Mouse (Mus musculus) limb, embryonic 14.5 days (tissue): ENCODE results near the gene Prpf38b. TPM values are rescaled to one million over a fixed set of nuclear protein-coding genes. Genes with fewer than 3 reads are reported as not detected.

Experiments used
- ATAC-seq: fragments of 200-750 bp; cut with Nextera tagmentation; 2 replicates; pipeline ENCODE4 v1.8.0; 2017; ENCODE audit warnings: low read depth, moderate number of reproducible peaks, moderate TSS enrichment; ENCODE audit not compliant: low FRiP score
- DNase-seq: peaks from one replicate; pipeline ENCODE4 v3.0.0-alpha.2; 2015; ENCODE audit warnings: low spot score
- H3K27ac ChIP-seq: fragments of 300-500 bp; sonication (generic); replicated peaks from 2 replicates; pipeline ENCODE4 v1.5.1; 2014; ENCODE audit warnings: low read depth, mild to moderate bottlenecking, low read length, moderate library complexity, mixed read lengths
- H3K27me3 ChIP-seq: fragments of 300-500 bp; sonication (generic); 2 replicates; pipeline ENCODE4 v1.6.1; 2014; ENCODE audit warnings: low read length, mixed read lengths; ENCODE audit not compliant: control insufficient read depth, insufficient read depth
- H3K36me3 ChIP-seq: fragments of 300-500 bp; sonication (generic); 2 replicates; pipeline ENCODE4 v1.6.1; 2014; ENCODE audit warnings: mild to moderate bottlenecking, low read length, moderate library complexity, mixed read lengths; ENCODE audit not compliant: control insufficient read depth, insufficient read depth
- H3K4me1 ChIP-seq: fragments of 300-500 bp; sonication (generic); 2 replicates; pipeline ENCODE4 v1.6.1; 2014; ENCODE audit warnings: antibody characterized with exemption, low read length, mixed read lengths; ENCODE audit not compliant: control insufficient read depth, insufficient read depth
- H3K4me2 ChIP-seq: fragments of 300-500 bp; sonication (generic); replicated peaks from 2 replicates; pipeline ENCODE4 v1.6.1; 2014; ENCODE audit warnings: low read depth, mild to moderate bottlenecking, low read length, moderate library complexity; ENCODE audit not compliant: severe bottlenecking
- H3K4me3 ChIP-seq: fragments of 300-500 bp; sonication (generic); replicated peaks from 2 replicates; pipeline ENCODE4 v1.5.1; 2014; ENCODE audit warnings: low read length
- H3K9ac ChIP-seq: fragments of 300-500 bp; sonication (generic); 2 replicates; pipeline ENCODE4 v1.6.1; 2014; ENCODE audit warnings: mild to moderate bottlenecking, low read depth, low read length, moderate library complexity; ENCODE audit not compliant: severe bottlenecking
- H3K9me3 ChIP-seq: fragments of 300-500 bp; sonication (generic); 2 replicates; pipeline ENCODE4 v1.6.1; 2016; ENCODE audit warnings: low read length; ENCODE audit not compliant: control insufficient read depth
- POLR2A ChIP-seq: fragments of 200-500 bp; IDR thresholded peaks from 2 replicates; pipeline ENCODE4 v1.8.0; 2012; ENCODE audit warnings: inconsistent platforms, mild to moderate bottlenecking, moderate library complexity, borderline replicate concordance; ENCODE audit not compliant: insufficient read depth, insufficient read length; ENCODE audit errors: extremely low read depth
- WGBS: fragments of 180-500 bp; shearing (Covaris S2); extraction: QIAGEN DNeasy Blood & Tissue Kit; methylation state at CpG from one replicate; pipeline ENCODE4 v1.1.7; 2014; 5-methylcytosine and 5-hydroxymethylcytosine counted together
- polyA plus RNA-seq, 2 experiments: library from polyadenylated mRNA; depleted of rRNA in 1 of 2; stranded (reverse) in 1 of 2; unstranded in 1 of 2; fragments of >200 nt; fragmentation: Nextera tagmentation in 1 of 2; extraction: Ambion mirVana in 1 of 2; gene quantifications; 2 replicates each; pipeline versions ENCODE4 v1.2.1 to v1.2.3; 2012 to 2014

The Prpf38b gene
- polyA plus RNA-seq, 2 experiments: 58.9 to 110 TPM

DNA sequence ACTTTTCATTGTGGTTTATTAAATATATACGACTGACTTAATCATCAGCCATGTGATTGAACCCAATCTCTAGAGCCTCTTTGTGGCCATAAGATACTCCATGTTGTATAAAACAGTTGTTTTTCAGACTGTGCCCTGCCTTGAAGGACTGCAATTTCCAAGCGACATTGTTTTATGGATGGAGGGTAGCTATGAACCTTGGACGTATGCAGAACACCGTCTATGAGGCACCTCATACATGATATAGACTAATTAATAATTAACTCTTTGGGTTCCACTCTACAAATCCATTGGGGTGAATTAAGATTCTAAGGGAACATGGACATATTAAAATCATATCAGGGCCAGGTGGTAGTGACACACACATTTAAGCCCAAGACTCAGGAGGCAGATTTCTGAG, 14.2 kb upstream of the Prpf38b start:
- TF ChIP-seq POLR2A: no peak
- Histone ChIP-seq H3K4me3 (no peak overlapping the region), H3K4me1 (no peaks in the 10 kb centered on the region), H3K27ac (no peak overlapping the region), H3K36me3 (no peaks in the 10 kb centered on the region), H3K9me3 (no peaks in the 10 kb centered on the region), H3K4me2 (no peak overlapping the region), H3K27me3 (no peaks in the 10 kb centered on the region), H3K9ac (no peak overlapping the region)
- ATAC-seq: no peak
- 72% methylated on average over 4 of the region's 4 CpGs for WGBS
- no peak for DNase-seq

DNA sequence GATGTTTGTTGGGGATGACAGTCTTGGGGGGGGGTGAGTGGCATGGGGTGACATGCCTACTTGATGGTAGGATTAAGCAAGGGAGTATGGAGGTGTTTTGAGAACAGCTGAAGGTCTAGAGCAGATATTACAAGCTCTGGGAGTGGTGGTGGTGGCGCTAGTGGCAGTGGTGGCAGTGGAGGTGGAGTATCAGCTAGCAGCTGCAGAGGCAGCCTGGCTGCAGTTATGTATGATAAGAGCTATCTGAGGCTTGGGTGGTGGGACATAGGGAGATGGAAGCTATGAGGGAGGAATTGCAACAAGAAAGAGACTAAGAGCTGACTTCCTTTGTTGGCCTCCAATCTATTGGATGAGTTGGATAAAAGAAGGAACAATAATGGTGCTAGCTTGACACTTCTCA, 10.3 kb upstream of the Prpf38b start:
- H3K4me2 ChIP-seq: no peak overlapping the region
- no peak overlapping the region for H3K9ac ChIP-seq
- no peaks in the 10 kb centered on the region for H3K4me1 ChIP-seq
- WGBS: 77% methylated on average over 1 of the region's 1 CpGs
- DNase-seq (no peak), ATAC-seq (no peak)
- no peaks in the 10 kb centered on the region for H3K27me3 ChIP-seq
- no peak for TF ChIP-seq POLR2A
- H3K36me3 ChIP-seq: no peaks in the 10 kb centered on the region
- no peak overlapping the region for H3K4me3 ChIP-seq
- H3K27ac ChIP-seq: no peak overlapping the region
- no peaks in the 10 kb centered on the region for H3K9me3 ChIP-seq

DNA sequence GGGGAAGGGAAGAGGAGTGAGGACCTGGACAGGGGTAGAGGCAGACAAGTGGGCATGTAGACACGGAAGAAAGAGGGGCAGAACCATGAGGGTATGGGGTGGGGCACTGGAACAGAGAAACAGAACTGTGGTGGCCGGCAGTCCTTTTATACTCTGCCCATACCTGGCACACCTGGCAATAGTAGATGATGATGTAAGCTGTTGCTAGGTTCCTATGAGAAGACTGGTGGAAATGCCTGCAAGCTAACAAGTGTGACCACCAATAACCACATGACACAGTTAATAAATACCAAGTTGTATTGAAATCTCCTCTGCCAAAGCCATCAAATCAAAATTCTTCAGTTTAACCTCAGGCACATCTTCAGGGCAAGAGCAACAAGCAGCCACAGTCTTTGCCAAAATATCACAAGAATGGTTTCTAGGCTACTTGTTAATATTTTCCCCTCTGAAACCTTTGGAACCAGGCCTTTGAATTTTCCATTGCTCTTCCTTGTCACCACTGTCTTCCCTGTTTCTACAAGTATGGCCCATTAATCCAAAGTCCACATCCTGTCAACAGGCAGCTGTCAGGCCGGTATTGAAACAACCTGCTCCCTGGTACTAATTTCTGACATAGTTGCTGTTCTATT, 9.0 kb upstream of the Prpf38b start:
- TF ChIP-seq POLR2A: no peak
- H3K27me3 ChIP-seq: no peaks in the 10 kb centered on the region
- no peak overlapping the region for H3K9ac ChIP-seq
- no peak overlapping the region for H3K4me3 ChIP-seq
- DNase-seq: no peak
- no peaks in the 10 kb centered on the region for H3K9me3 ChIP-seq
- 83% methylated on average over 3 of the region's 3 CpGs for WGBS
- no peaks in the 10 kb centered on the region for H3K36me3 ChIP-seq
- no peak overlapping the region for H3K4me2 ChIP-seq
- no peak overlapping the region for H3K27ac ChIP-seq
- ATAC-seq: no peak
- no peaks in the 10 kb centered on the region for H3K4me1 ChIP-seq

DNA sequence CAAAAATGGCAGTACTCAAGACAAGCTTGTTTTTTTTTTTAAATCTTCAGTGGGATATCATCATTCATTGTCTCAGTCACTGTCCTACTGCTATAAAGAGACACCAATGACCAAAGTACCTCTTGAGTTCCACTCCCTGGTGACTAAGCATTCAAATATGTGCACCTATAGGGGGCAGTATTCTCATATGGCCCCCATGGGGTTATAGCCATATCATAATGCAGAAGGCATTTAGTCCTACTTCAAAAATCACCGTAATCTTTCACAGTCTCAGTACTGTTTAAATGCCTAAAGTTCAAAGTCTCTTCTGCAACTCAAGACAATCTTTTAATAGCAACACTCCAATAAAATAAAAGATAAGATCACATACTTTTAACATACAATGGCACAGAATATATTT, 7.3 kb upstream of the Prpf38b start:
- Histone ChIP-seq H3K36me3 (no peaks in the 10 kb centered on the region), H3K9ac (no peak overlapping the region), H3K9me3 (no peaks in the 10 kb centered on the region), H3K4me2 (no peak overlapping the region), H3K27me3 (no peaks in the 10 kb centered on the region), H3K4me3 (no peak overlapping the region), H3K27ac (no peak overlapping the region), H3K4me1 (no peaks in the 10 kb centered on the region)
- DNase-seq (no peak), ATAC-seq (no peak)
- WGBS: 98% methylated on average over 1 of the region's 1 CpGs
- no peak for TF ChIP-seq POLR2A

DNA sequence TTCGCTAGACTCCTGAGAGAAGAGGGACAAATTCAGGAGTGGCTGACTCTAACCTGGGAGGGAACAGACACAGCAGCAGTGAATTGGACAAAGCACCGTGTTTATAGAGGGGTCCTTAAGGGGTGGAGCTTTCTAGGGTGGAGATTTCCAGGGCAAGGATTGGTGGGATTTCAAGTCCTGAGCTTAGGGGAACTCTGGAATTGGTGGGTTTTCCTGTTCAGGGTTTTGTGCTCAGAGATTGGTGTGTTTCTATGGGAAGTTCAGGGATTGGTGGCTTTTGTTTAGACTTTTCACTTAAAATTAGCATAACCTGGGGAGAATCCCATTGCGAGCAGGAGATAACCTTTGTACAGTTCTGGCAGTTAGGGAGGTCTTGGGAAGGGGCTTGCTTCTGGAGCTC, 6.5 kb upstream of the Prpf38b start:
- Histone ChIP-seq H3K27ac (no peak overlapping the region), H3K36me3 (no peaks in the 10 kb centered on the region), H3K9me3 (no peaks in the 10 kb centered on the region), H3K4me1 (no peaks in the 10 kb centered on the region), H3K27me3 (no peaks in the 10 kb centered on the region), H3K4me2 (no peak overlapping the region), H3K4me3 (no peak overlapping the region), H3K9ac (no peak overlapping the region)
- no peak for TF ChIP-seq POLR2A
- no peak for ATAC-seq
- DNase-seq: no peak
- WGBS: 70% methylated on average over 3 of the region's 3 CpGs

DNA sequence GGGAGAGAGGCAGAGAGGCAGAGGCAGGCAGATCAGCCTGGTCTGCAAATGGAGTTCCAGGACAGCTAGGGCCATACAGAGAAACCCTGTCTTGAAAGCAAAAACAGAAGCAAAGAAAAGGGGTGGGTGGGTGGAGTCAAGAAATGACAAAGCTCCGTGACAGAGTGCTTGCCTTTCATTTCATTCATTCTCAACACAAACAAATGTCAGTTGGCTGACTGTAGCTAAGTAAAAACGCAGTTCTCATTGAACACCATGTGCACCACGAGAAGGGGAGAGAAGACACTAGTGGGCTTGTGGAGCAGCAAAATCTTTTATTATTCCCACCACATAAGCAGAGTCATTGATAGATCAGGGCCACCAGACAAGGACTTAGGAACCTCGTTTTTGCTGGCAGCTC, 5.3 kb upstream of the Prpf38b start:
- 60% methylated on average over 4 of the region's 4 CpGs for WGBS
- ATAC-seq (no peak), DNase-seq (no peak)
- no peak overlapping the region for H3K27ac ChIP-seq
- no peak overlapping the region for H3K4me2 ChIP-seq
- H3K4me1 ChIP-seq: no peaks in the 10 kb centered on the region
- H3K4me3 ChIP-seq: no peak overlapping the region
- H3K9ac ChIP-seq: no peak overlapping the region
- no peaks in the 10 kb centered on the region for H3K36me3 ChIP-seq
- no peaks in the 10 kb centered on the region for H3K27me3 ChIP-seq
- H3K9me3 ChIP-seq: no peaks in the 10 kb centered on the region
- TF ChIP-seq POLR2A: no peak
